Mouse (Mus musculus): ENCODE measurements around the gene Ces2f.
A peak's percentile ranks its signal among the peaks of the same experiment; 100 is the strongest.
"Not testable (repeated sequence)": the region's sequence is repeated elsewhere in the genome, so short reads cannot be mapped to it uniquely, and the experiment has no call there.

The Ces2f gene

GRCm38 (mm10) chr8:104947056-104947455 lies at the start of gene Ces2f:
Gene Ces2f, plus strand, starts transcription at chr8:104947356.
- DNase-seq (ENCODE audit: low spot score) = no peak

DNA sequence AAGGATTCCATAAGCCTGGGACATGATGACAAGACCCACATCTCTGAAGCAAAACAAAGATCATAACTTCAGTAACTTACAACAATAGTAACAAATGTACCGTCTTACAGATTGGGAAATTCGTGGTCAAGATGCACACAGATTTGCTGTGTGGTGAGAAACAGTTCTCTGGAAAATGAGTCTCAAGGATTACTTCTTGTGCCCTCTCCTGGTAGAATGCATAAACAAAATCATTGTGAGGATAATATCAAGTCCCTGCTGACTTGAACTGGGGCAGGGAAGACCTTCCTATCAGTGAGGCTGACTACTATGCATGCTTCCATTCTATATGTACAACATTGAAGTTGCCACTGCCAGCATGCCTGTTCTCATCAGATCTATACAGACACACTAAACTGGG lies 45.4 kb upstream of the Ces2f start:
- no peak for DNase-seq (ENCODE audit: low spot score)

DNA sequence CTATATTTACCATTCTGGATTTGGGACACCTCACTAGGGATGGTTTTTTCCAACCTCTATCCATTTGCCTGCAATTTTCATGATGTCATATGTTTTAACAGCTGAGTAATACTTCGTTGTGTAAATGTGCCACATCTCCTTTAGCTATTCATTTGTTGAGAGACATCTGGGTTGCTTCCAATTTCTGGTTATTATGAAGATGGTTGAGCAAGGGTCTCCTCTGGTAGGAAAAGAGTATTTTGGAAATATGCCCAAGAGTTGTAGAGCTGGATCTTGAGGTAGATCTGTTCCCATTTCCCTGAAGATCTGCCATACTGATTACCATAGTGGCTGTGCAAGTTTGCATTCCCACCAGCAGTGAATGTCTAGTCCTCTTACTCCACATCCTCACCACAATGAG lies 40.0 kb upstream of the Ces2f start:
- DNase-seq (ENCODE audit: low spot score) = no peak

DNA sequence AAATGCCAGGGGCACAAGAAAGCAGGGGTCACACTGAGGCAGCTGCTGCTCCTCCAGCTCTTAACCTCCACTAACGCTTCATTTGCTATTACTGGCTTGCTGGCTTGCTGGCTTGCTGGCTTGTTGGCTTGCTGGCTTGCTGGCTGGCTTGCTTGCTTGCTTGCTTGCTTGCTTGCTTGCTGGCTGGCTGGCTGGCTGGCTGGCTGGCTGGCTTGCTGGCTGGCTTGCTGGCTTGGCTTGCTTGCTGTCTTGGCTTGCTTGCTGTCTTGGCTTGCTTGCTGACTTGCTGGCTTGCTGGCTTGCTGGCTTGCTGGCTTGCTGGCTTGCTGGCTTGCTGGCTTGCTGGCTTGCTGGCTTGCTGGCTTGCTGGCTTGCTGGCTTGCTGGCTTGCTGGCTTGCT lies 38.1 kb upstream of the Ces2f start:
- DNase-seq (ENCODE audit: low spot score) = not testable (repeated sequence)

DNA sequence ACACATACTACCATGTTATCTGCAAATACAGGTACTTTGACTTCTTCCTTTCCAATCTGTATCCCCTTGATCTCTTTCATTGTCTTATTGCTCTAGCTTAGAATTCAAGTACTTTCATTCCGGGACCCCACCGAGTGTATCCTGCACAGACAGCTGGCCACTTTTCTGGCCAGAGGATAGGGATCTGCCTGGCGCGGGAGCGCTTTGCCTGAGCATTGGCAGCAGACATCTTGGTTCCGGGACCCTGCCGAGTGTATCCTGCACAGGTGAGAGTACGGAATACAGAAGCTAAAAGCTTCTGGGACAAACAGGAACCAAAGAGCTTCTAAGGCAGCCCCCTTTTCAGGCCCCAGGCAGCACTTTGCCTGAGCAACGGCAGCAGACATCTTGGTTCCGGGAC lies 37.5 kb upstream of the Ces2f start:
- not testable (repeated sequence) for DNase-seq (ENCODE audit: low spot score)

DNA sequence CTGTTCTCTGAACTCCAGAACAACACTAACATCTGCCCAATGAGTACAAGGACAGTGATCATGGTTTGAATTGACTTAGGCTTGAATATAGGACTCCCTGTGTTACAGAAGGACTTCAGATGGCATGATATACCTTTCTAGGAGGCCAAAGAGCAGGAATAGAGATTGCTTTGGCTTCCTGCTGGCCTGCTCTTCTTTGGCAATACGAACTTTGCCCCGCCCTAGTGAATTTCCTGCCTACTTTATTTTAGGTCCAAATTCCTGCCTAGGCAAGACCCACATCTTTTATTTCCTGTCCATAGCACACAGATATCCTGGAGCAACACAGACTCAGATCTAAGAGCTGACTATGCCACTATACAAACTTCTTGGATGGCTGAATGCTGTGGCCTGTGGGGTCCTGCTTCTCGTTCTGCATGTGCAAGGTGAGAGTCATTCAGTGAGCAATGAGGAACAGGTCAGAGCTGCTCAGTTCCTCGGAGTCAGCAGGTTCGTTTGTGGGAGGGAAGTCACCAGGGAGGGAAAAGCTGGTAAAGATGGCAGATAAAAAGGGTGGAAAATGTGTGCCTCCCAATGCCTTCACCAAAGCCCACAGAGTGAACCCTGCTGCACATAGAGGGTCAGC lies 21.1 kb upstream of the Ces2f start, which contains the start of gene Ces2e:
TSS of gene Ces2e (plus strand) at position 289 of the 625 bp plus-strand sequence.
- no peak for DNase-seq (ENCODE audit: low spot score)

GRCm38 (mm10) chr8:104927301-104927700 lies 19.9 kb upstream of the Ces2f start:
- no peak for DNase-seq (ENCODE audit: low spot score)

DNA sequence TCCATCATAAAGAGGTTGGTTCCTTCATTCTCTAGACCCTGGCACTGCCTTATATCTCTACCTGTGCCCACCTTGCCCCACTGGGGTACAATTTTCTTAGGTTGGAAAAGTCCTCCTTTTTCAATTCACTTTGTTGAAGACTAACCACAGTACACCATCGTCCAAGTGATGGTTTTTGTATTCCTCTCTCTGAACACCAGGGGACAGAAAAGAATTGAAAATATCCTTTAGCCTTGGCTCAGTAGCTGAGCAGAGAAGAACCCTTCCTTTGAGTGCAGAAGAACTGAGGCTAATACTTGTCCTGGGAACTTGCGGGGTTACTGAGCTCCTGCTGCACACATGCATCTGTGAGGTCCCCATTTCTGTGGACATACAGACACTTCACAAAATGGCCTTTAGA lies 2.5 kb upstream of the Ces2f start:
- no peak for DNase-seq (ENCODE audit: low spot score)

DNA sequence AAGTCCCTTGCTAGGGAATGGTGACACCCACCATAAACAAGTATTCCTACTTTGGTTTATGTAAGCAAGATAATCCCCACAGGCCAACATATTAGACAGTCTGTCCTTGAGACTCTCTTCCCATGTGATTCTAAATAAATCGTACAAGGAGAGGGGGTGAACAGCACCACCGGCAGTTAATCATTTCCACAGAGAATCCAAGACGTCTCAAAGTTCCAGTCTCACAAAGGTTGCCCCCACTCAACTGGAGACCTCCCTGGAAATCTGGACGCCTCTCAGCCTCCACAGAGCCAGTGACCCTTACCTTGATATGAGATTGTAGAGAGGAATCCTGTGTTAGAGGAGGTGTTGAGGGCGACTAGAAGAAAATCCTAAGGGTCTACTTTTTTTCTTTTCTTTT lies 1.9 kb downstream of the Ces2f start:
- DNase-seq (ENCODE audit: low spot score) = no peak

GRCm38 (mm10) chr8:104961537-104961961 lies 14.4 kb downstream of the Ces2f start, which contains the start of gene Ces2g:
Gene Ces2g, plus strand, starts transcription at chr8:104961718.
- DNase-seq (ENCODE audit: low spot score) = peak; percentile 16

GRCm38 (mm10) chr8:104962229-104962901 lies 15.2 kb downstream of the Ces2f start:
- no peak for DNase-seq (ENCODE audit: low spot score)

GRCm38 (mm10) chr8:104963375-104963894 lies 16.3 kb downstream of the Ces2f start:
- no peak for DNase-seq (ENCODE audit: low spot score)

GRCm38 (mm10) chr8:104984126-104984525 lies 37.0 kb downstream of the Ces2f start:
- no peak for DNase-seq (ENCODE audit: low spot score)

DNA sequence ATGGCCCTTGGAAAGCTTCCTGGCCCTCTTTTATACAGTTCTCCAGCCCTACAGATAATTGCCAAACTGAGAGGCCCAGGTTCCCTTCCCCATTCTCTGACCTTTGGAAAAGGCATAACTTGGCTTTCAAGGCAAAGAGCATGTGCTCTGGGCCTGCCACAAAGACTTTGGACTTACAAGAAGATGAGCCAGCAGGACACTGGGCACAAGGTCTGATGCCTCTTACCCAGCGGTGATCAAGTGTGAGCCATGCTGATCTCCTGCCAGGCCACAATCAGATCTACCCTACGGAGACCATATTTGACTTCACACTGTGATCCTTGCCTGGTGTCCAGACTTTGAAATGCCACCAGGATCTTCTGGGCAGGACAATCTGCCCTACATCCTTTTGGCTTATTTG lies 37.8 kb downstream of the Ces2f start:
- no peak for DNase-seq (ENCODE audit: low spot score)

DNA sequence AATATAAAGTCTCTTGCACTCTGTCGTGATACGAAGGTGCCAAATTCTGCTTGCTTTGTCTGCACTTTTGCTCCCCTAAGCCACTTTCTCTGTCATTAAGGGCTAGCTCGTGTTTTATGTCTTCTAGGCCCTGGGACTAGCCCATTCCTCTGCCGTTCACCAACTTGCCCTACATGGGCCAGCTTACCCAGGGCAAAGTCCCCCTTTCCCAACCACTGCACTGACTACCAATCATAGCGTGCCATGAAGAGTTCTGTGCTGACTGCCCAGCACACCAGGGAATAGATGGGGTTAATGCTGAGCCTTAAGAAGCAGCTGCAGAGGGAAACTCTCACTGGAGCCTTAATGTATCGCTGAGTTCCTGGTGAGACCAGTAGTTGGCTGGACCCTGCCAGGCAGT lies 51.0 kb downstream of the Ces2f start:
- no peak for DNase-seq (ENCODE audit: low spot score)

DNA sequence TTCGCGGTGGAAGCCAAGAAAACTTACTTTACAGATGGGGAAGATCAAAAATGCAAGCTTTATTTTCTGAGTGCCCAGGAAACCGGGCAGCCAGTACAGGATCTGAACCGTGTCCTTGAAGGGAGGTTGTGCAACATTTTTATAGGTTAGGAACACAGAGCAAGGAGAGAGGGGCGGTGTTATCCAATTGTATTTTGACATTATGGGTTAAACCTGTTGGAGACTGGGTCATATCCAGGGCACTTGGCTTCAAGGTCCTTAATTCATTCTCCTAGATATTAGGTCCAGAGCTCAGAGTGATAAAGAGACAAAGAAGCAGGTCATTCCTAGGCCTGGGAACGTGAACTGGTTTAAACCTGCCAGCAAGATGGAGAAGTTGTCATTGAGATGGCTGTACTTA lies 52.0 kb downstream of the Ces2f start:
- DNase-seq (ENCODE audit: low spot score) = no peak

- no peak for DNase-seq (ENCODE audit: low spot score)
Measured at GRCm38 (mm10) chr8:105000586-105000985, 53.4 kb downstream of the Ces2f start, which contains the start of gene Ces2h. Gene Ces2h, plus strand, starts transcription at chr8:105000853.

Data from adipocyte (in vitro differentiated cells).